Mouse (Mus musculus) myocyte (in vitro differentiated cells): ENCODE measurements around the gene Esf1.

Experiments
- E2F4 ChIP-seq: IDR thresholded peaks from one replicate; pipeline ENCODE4 v1.6.1; 2011; ENCODE audit warnings: mild to moderate bottlenecking, control low read depth, moderate library complexity; ENCODE audit not compliant: insufficient read depth
- MAX ChIP-seq: IDR thresholded peaks from one replicate; pipeline ENCODE4 v1.6.1; 2011; ENCODE audit warnings: low read depth, mild to moderate bottlenecking, control low read depth
- POLR2A ChIP-seq: IDR thresholded peaks from one replicate; pipeline ENCODE4 v1.6.1; 2011; ENCODE audit warnings: low read depth, mild to moderate bottlenecking, control low read depth, moderate library complexity; ENCODE audit not compliant: insufficient read length
- POLR2AphosphoS2 ChIP-seq: IDR thresholded peaks from one replicate; pipeline ENCODE4 v1.6.1; 2011; ENCODE audit warnings: low read depth, control low read depth; ENCODE audit not compliant: insufficient read length

- TF ChIP-seq E2F4 (no peak), POLR2A (no peak), POLR2AphosphoS2 (no peak), MAX (no peak)
Measured at GRCm38 (mm10) chr2:140215415-140215814, 45.1 kb upstream of the Esf1 start.
